Mouse (Mus musculus) forebrain, embryonic 12.5 days (tissue): ENCODE data around the gene Gm39653. TPM values are rescaled to one million over a fixed set of nuclear protein-coding genes. Genes with fewer than 3 reads are reported as not detected.

Source experiments
- ATAC-seq: fragments of 200-750 bp; cut with Nextera tagmentation; 2 replicates; pipeline ENCODE4 v1.8.0; 2017; ENCODE audit warnings: moderate TSS enrichment; ENCODE audit not compliant: low FRiP score
- H3K27ac ChIP-seq: fragments of 300-500 bp; sonication (generic); 2 replicates; pipeline ENCODE4 v1.5.1; 2016; ENCODE audit warnings: mild to moderate bottlenecking
- H3K27me3 ChIP-seq: fragments of 300-500 bp; sonication (generic); 2 replicates; pipeline ENCODE4 v1.6.1; 2016; ENCODE audit warnings: mild to moderate bottlenecking
- H3K36me3 ChIP-seq: fragments of 300-500 bp; sonication (generic); replicated peaks from 2 replicates; pipeline ENCODE4 v1.6.1; 2016; ENCODE audit warnings: mild to moderate bottlenecking
- H3K4me1 ChIP-seq: fragments of 300-500 bp; sonication (generic); 2 replicates; pipeline ENCODE4 v1.6.1; 2016
- H3K4me2 ChIP-seq: fragments of 300-500 bp; sonication (generic); 2 replicates; pipeline ENCODE4 v1.6.1; 2016; ENCODE audit warnings: mild to moderate bottlenecking, moderate library complexity
- H3K4me3 ChIP-seq: fragments of 300-500 bp; sonication (generic); replicated peaks from 2 replicates; pipeline ENCODE4 v1.5.1; 2016; ENCODE audit warnings: mild to moderate bottlenecking
- H3K9ac ChIP-seq: fragments of 300-500 bp; sonication (generic); 2 replicates; pipeline ENCODE4 v1.6.1; 2016; ENCODE audit warnings: mild to moderate bottlenecking
- H3K9me3 ChIP-seq: fragments of 300-500 bp; sonication (generic); 2 replicates; pipeline ENCODE4 v1.6.1; 2016
- WGBS: fragments of 180-500 bp; shearing (Covaris S2); methylation state at CpG from one replicate; pipeline ENCODE4 v1.1.7; 2016; 5-methylcytosine and 5-hydroxymethylcytosine counted together
- polyA plus RNA-seq: library from polyadenylated mRNA; unstranded; fragments of >200 nt; fragmentation: Nextera tagmentation; extraction: Ambion mirVana; gene quantifications from 2 replicates; pipeline ENCODE4 v1.2.1, GENCODE M21; 2016

The Gm39653 gene
- polyA plus RNA-seq: not detected in 2 replicates

- no peak for ATAC-seq
- no peak within 1 kb of the TSS for H3K4me3 ChIP-seq
- H3K36me3 ChIP-seq: no peaks in the 10 kb centered on the region
- H3K4me1 ChIP-seq: peaks cover 7% of the 10 kb centered on the region
- H3K4me2 ChIP-seq: no peak within 1 kb of the TSS
- no peaks in the 10 kb centered on the region for H3K9me3 ChIP-seq
- 75% methylated on average over 3 of the region's 3 CpGs for WGBS
- H3K27me3 ChIP-seq: peaks cover 8% of the 10 kb centered on the region
- H3K9ac ChIP-seq: no peak within 1 kb of the TSS
- no peak within 1 kb of the TSS for H3K27ac ChIP-seq
Measured at GRCm38 (mm10) chr1:63615668-63616067, at the start of gene Gm39653. Gm39653 (plus strand) TSS chr1:63615968.

- Histone ChIP-seq H3K4me3 (no peak overlapping the region), H3K4me1 (peaks cover 14% of the 10 kb centered on the region), H3K36me3 (no peaks in the 10 kb centered on the region), H3K9ac (no peak overlapping the region), H3K4me2 (no peak overlapping the region), H3K27me3 (no peaks in the 10 kb centered on the region), H3K27ac (peak overlapping the region; percentile 65; the same call in 1 of the 2 replicates), H3K9me3 (no peaks in the 10 kb centered on the region)
- 13% methylated on average over 7 of the region's 7 CpGs for WGBS
- no peak for ATAC-seq
Measured at GRCm38 (mm10) chr1:63566501-63566900, 49.3 kb upstream of the Gm39653 start.

GRCm38 (mm10) chr1:63567031-63567430 lies 48.7 kb upstream of the Gm39653 start:
- ATAC-seq: no peak
- 63% methylated on average over 4 of the region's 4 CpGs for WGBS

GRCm38 (mm10) chr1:63572229-63572628 lies 43.5 kb upstream of the Gm39653 start:
- H3K4me3 ChIP-seq: no peak overlapping the region
- peaks cover 26% of the 10 kb centered on the region for H3K4me1 ChIP-seq
- peak overlapping the region; percentile 50; the same call in 1 of the 2 replicates for H3K27ac ChIP-seq
- 48% methylated on average over 7 of the region's 7 CpGs for WGBS
- ATAC-seq: no peak
- H3K4me2 ChIP-seq: no peak overlapping the region
- no peaks in the 10 kb centered on the region for H3K27me3 ChIP-seq
- no peak overlapping the region for H3K9ac ChIP-seq
- H3K9me3 ChIP-seq: no peaks in the 10 kb centered on the region
- H3K36me3 ChIP-seq: no peaks in the 10 kb centered on the region

More at GRCm38 (mm10) chr1:63567031-63567430, 48.7 kb upstream of the Gm39653 start:
- H3K36me3 ChIP-seq: no peaks in the 10 kb centered on the region
- peaks cover 14% of the 10 kb centered on the region for H3K4me1 ChIP-seq
- H3K4me3 ChIP-seq: no peak overlapping the region
- no peak overlapping the region for H3K27ac ChIP-seq
- H3K4me2 ChIP-seq: no peak overlapping the region
- no peaks in the 10 kb centered on the region for H3K27me3 ChIP-seq
- no peak overlapping the region for H3K9ac ChIP-seq
- no peaks in the 10 kb centered on the region for H3K9me3 ChIP-seq

GRCm38 (mm10) chr1:63573432-63573831 lies 42.3 kb upstream of the Gm39653 start:
- 8% methylated on average over 6 of the region's 6 CpGs for WGBS
- peaks cover 27% of the 10 kb centered on the region for H3K4me1 ChIP-seq
- H3K27me3 ChIP-seq: no peaks in the 10 kb centered on the region
- no peaks in the 10 kb centered on the region for H3K36me3 ChIP-seq
- H3K9ac ChIP-seq: no peak overlapping the region
- H3K27ac ChIP-seq: peak overlapping the region; percentile 73
- no peak overlapping the region for H3K4me3 ChIP-seq
- ATAC-seq: peak; percentile 76
- H3K9me3 ChIP-seq: no peaks in the 10 kb centered on the region
- peak overlapping the region; percentile 13; the same call in 1 of the 2 replicates for H3K4me2 ChIP-seq

- 44% methylated on average over 12 of the region's 12 CpGs for WGBS
- no peak overlapping the region for H3K4me3 ChIP-seq
- no peaks in the 10 kb centered on the region for H3K36me3 ChIP-seq
- H3K27me3 ChIP-seq: no peaks in the 10 kb centered on the region
- H3K4me1 ChIP-seq: peaks cover 27% of the 10 kb centered on the region
- H3K27ac ChIP-seq: peak overlapping the region; percentile 73
- H3K4me2 ChIP-seq: peak overlapping the region; percentile 13; the same call in 1 of the 2 replicates
- no peak overlapping the region for H3K9ac ChIP-seq
- peak; percentile 52 for ATAC-seq
- H3K9me3 ChIP-seq: no peaks in the 10 kb centered on the region
Measured at GRCm38 (mm10) chr1:63573864-63574611, 41.7 kb upstream of the Gm39653 start.

GRCm38 (mm10) chr1:63576803-63577202 lies 39.0 kb upstream of the Gm39653 start:
- ATAC-seq: peak; percentile 39; the same call in 1 of the 2 replicates
- Histone ChIP-seq H3K4me2 (no peak overlapping the region), H3K36me3 (no peaks in the 10 kb centered on the region), H3K9ac (no peak overlapping the region), H3K9me3 (no peaks in the 10 kb centered on the region), H3K27ac (no peak overlapping the region), H3K27me3 (no peaks in the 10 kb centered on the region), H3K4me3 (no peak overlapping the region), H3K4me1 (peaks cover 27% of the 10 kb centered on the region)
- WGBS: 7% methylated on average over 5 of the region's 5 CpGs

GRCm38 (mm10) chr1:63579153-63579552 lies 36.6 kb upstream of the Gm39653 start:
- H3K4me2 ChIP-seq: no peak overlapping the region
- H3K9me3 ChIP-seq: no peaks in the 10 kb centered on the region
- H3K9ac ChIP-seq: no peak overlapping the region
- H3K4me3 ChIP-seq: no peak overlapping the region
- no peaks in the 10 kb centered on the region for H3K36me3 ChIP-seq
- peaks cover 8% of the 10 kb centered on the region for H3K4me1 ChIP-seq
- H3K27me3 ChIP-seq: no peaks in the 10 kb centered on the region
- no peak overlapping the region for H3K27ac ChIP-seq
- WGBS: 71% methylated on average over 8 of the region's 8 CpGs
- ATAC-seq: no peak

GRCm38 (mm10) chr1:63586869-63587268 lies 28.9 kb upstream of the Gm39653 start:
- no peak overlapping the region for H3K27ac ChIP-seq
- 0 out of 2 replicates have a peak, but pooled peaks have one; percentile 46 for ATAC-seq
- no peak overlapping the region for H3K4me2 ChIP-seq
- no peak overlapping the region for H3K9ac ChIP-seq
- WGBS: 63% methylated on average over 7 of the region's 7 CpGs
- no peaks in the 10 kb centered on the region for H3K36me3 ChIP-seq
- no peaks in the 10 kb centered on the region for H3K27me3 ChIP-seq
- peaks cover 4% of the 10 kb centered on the region; the same call in 1 of the 2 replicates for H3K4me1 ChIP-seq
- no peak overlapping the region for H3K4me3 ChIP-seq
- H3K9me3 ChIP-seq: no peaks in the 10 kb centered on the region

- no peak overlapping the region for H3K4me2 ChIP-seq
- WGBS: 63% methylated on average over 3 of the region's 3 CpGs
- H3K27me3 ChIP-seq: no peaks in the 10 kb centered on the region
Measured at GRCm38 (mm10) chr1:63603870-63604500, 11.8 kb upstream of the Gm39653 start.

GRCm38 (mm10) chr1:63609613-63610012 lies 6.2 kb upstream of the Gm39653 start:
- 88% methylated on average over 4 of the region's 4 CpGs for WGBS
- peaks cover 7% of the 10 kb centered on the region for H3K4me1 ChIP-seq
- no peaks in the 10 kb centered on the region for H3K9me3 ChIP-seq
- H3K27ac ChIP-seq: no peak overlapping the region
- H3K4me3 ChIP-seq: no peak overlapping the region
- peaks cover 8% of the 10 kb centered on the region for H3K27me3 ChIP-seq
- no peak for ATAC-seq
- no peaks in the 10 kb centered on the region for H3K36me3 ChIP-seq
- no peak overlapping the region for H3K4me2 ChIP-seq
- no peak overlapping the region for H3K9ac ChIP-seq

More at GRCm38 (mm10) chr1:63603870-63604500, 11.8 kb upstream of the Gm39653 start:
- Histone ChIP-seq H3K9me3 (no peaks in the 10 kb centered on the region), H3K9ac (no peak overlapping the region), H3K27ac (no peak overlapping the region), H3K4me1 (no peaks in the 10 kb centered on the region), H3K36me3 (no peaks in the 10 kb centered on the region), H3K4me3 (no peak overlapping the region)
- ATAC-seq: no peak

GRCm38 (mm10) chr1:63614594-63614993 lies 1.2 kb upstream of the Gm39653 start:
- Histone ChIP-seq H3K4me2 (peak overlapping the region; percentile 43), H3K36me3 (no peaks in the 10 kb centered on the region), H3K27me3 (peaks cover 8% of the 10 kb centered on the region), H3K4me3 (0 out of 2 replicates have a peak overlapping the region, but pooled peaks have one; percentile 8), H3K27ac (no peak overlapping the region), H3K9me3 (no peaks in the 10 kb centered on the region), H3K4me1 (peaks cover 7% of the 10 kb centered on the region), H3K9ac (no peak overlapping the region)
- 1% methylated on average over 11 of the region's 11 CpGs for WGBS
- no peak for ATAC-seq
